Mouse (Mus musculus) bone marrow macrophage, adult 2 months (primary cell): ENCODE measurements around the gene Cog7.

ENCODE experiments used
- CTCF ChIP-seq: IDR thresholded peaks from 2 replicates; pipeline ENCODE4 v1.5.1; 2012; ENCODE audit warnings: low read depth, mild to moderate bottlenecking, low read length, moderate library complexity
- POLR2A ChIP-seq: IDR thresholded peaks from 2 replicates; pipeline ENCODE4 v1.6.1; 2012; ENCODE audit warnings: mild to moderate bottlenecking, low read depth, low read length, borderline replicate concordance

GRCm38 (mm10) chr7:121954891-121955669 is 26.4 kb downstream of the Cog7 start:
- TF ChIP-seq POLR2A (no peak), CTCF (no peak)
